Mouse (Mus musculus) gastrocnemius, postnatal 25 days (tissue): Measurements from ENCODE around the gene Leprot. TPM values are rescaled to one million over a fixed set of nuclear protein-coding genes. Genes with fewer than 3 reads are reported as not detected.

Experiments used
- DNase-seq: peaks from one replicate; pipeline ENCODE4 v3.0.0; 2022
- total RNA-seq, 2 experiments: library from RNA; stranded (reverse); gene quantifications; 1 replicate in 1 of 2; 2 replicates in 1 of 2; pipeline ENCODE4 v1.2.3; 2021

Gene Leprot
- total RNA-seq, 2 experiments from 2014 or later: 10.3 to 12.2 TPM

DNA sequence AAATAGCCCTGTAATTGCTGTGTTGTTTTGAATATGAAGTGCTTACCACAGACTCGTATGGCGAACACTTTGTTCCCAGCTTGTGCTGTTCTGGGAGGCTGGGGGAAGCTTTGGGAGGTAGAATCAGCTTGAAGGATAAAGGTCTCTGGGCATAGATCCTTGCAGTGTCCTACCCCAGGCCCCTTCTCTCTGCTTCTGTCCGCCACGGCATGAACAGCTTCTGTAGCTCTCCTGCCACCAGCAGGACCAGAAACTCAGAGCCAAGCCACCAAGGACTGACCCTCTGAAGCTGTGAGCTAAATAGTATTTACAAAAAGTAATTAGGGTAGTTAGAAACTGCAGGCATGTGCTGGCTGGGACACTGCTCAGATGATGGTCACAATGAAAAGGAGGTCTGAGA, 17.2 kb downstream of the Leprot start:
- no peak for DNase-seq

DNA sequence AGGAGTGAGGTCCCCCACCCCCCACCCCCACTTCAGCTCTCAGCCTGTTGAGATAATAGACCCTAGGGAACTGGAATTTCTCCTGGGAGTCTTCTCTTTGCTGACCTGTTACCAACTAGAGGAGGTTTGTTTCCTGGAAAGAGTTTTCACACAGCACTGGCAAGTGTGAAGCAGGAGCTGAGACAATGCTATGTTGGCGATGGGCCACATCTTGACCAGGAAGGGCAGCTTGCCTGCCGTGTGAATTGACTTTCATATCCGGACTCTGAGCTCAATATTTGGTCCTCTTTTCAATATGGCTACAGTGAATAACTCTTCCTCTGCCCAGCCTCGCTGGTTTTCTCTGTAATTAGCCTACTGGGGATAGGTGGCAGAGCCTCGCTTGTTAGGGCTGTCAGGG, 21.6 kb downstream of the Leprot start:
- DNase-seq: no peak

DNA sequence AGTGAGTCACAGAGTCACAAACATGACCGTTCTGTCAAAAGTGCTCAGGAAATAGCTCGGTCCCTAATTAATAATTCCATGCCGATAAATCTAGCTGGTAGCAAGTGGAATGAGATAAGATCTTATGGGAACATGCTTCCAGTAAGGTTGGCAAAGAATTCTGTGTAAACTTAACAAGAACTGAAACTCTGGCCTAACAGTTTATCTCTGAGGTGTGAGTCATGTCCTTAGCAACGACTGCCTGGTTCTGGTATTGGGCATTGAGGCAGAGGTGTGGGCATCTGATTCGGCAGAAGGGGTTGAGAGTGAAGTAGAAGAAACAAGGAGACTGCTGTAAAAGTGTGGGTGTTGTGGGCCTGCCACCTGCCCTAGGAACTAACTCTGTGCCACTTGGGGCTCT, 22.3 kb downstream of the Leprot start:
- no peak for DNase-seq

DNA sequence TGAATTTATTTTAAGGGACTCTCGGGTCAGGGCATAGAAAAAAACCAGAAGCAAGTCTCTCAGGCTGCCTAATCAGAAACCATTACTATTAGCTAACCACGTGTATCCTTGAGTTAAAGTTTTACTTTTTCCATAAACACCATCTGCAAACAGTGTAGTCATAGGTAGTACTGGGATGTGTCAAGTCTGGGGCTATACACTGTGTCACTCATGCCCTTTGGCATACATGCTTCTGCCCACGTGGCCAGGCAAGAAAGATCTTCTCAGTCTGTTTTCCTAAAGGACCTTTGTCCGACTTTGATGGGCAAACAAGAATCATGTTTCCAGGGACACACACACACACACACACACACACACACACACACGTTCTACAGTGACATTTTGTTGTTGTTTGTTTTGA, 27.3 kb downstream of the Leprot start:
- no peak for DNase-seq

DNA sequence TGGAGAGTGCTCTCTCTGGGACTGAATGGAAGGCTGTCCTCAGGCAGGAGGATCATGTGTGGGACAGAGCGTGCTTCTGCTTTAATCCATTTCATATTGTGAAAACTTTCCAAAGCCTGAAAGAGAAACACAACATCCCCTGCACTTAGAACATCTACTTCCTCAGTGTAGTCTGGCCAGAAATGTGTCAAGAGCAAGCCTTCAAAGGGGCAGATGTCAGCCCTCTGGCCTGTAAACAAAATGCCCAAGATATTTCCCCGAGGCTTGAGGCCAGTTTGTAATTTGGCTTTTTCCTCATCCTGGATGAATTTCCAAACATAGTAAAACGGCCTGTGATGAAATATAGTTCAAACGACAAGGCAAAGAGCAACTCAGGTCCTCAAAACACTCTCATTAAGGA, 28.2 kb downstream of the Leprot start:
- no peak for DNase-seq

DNA sequence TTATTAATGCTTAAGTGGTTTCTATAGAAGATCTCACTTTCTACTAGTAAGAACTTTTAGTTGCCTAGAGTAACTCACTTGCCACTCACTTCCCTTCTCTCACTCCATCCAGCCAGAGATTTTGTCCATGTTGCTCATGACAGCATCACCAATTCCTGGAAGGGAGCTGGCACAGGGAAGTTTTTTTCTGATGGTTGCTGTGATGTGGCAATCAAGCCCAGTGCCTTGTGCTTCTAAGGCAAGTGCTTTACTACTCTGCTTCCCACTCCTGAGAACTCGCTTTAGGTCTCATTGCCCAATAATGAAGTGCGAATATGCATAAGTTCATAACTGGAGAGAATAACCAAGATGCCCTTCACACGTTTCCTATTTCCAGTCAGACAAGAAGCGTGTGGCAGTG, 35.1 kb downstream of the Leprot start:
- no peak for DNase-seq

DNA sequence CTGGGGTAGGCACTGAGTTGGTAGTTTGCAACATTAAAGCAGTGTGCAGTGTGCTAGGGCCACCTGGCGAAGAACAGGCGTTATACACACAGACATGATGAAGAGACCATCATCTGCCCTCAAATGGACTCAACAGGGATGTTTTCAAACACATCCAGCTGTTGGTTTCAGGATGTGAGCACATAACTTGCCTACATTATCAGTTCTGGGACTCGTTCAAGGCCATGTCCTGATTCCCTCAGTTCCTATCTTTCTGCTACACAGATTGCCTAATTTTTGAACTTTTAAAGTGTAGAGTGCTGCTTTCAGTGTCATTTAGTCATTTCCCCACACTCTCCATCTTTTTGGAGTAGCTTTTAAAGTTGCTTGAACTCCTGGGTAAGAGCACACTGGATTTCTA, 35.6 kb downstream of the Leprot start:
- DNase-seq: no peak

DNA sequence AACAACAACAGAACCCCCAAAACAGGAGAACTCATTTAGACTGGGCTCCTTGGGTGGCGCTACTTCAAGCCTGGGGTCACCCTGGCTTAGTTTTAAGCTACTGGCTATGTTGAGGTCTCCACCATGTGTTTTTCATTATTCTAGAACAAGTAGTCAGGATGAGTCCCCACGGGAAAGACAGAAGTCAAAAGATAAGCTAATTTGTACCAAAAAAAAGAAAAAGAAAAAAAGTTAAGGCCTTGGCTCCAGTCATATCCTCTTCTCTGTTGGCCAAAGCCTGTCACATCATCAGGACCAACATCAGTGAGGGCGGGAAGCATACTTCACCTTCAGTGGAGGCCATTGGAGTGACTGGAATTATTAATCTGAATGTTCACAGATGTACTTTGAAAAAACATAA, 37.3 kb downstream of the Leprot start:
- no peak for DNase-seq

DNA sequence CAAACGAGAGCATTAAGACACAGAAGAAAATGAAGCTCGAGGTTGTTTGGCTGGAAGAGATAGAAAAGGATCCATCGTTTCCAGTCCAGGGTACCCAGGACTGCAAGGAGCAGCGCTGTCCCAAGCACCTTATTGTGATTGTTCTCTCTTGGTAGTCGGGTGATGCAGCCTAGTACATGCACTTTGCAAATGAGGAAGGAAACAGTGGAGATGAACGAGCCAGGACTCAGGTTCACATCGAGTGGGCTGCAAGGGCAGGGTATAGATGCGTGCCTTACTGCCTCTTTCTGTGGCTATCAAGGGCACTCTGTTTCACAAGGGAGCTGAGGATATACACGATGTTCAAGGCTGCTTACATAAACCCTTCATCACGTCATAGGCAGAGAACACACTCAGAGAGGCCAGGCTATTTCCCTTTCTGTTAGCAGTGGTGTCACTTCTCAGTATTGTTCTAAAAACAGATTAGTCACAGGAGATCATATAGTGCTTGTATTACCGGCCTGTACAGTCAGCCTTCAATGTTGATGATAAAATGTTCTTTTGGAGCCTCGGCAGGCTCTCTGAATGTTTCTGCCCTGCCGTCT, 38.8 kb downstream of the Leprot start:
- DNase-seq: no peak

DNA sequence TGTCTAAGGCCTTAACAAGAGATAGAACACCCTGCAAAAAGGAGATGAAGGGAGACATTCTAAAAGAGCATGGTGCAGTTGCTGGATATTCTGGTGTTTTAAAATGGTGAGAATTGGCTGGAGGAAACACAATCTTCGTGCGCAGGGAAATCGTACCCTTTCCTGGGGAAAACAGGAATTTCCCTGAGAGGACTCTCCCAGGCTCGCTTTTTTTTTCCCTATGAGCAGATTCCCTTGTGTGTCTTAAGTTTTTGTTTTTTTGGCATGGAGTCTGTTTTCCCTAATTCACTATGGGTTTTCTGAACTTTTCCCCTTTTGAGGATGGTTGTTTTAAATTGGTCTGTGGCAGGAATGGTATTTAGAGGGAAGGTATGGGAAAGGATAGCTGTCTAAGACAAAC, 41.7 kb downstream of the Leprot start:
- DNase-seq: no peak

DNA sequence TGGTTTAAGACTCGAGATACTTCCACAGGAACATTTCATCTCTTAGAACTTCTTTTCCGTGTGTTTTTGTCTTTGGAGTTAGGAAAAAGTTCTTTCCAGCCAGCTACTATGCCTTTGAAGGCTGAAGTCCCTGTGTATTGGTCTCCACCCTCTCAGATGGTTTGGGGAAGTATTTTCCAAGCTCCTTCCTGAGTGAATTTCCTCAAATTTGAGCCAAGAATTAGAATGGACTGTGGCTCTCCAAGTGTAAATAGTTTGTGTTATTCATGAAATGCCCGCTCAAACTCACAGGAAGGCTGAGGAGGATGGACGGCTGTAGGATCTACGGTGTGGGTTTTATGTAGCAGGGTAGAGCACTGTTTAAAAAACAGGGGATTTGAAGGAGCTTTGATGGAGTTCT, 42.1 kb downstream of the Leprot start:
- no peak for DNase-seq

DNA sequence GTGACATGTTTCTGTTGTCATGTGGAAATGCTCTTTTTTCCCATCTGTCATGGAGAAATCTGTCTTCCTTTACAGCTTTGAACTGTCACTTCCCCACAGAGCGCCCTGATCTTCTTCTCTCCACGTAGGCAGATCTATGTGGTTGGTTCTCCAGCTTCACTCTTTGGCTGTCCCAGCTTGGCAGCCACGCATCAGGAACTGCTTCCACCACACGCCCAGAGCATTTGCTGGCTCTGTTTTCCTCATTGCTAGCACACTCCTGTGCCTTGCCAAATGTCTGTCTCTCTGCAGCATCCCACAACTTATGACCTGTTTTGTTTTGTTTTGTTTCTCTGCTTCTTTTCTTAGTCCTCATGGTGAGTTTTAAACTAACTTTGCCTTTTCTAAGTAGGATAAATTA, 45.4 kb downstream of the Leprot start:
- peak; percentile 53 for DNase-seq

DNA sequence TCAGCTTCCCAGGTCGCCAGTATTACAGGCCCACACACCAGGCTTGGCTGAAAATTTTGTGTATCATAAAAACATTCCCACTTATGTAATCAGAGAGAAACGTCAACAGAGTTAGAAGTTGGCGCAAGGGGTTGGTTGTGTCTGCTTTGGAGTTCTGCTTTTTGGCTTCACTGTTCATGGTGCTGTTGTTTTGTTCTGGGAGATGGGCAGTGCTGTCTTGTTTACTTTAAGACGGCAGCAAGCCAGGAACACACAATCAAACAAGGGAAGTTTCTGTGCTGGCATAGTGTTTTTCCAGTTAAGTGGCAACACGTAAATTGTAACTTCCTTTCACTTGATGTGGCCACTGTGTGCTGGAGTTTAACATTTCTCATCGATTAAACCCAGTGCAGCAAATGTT, 47.0 kb downstream of the Leprot start:
- no peak for DNase-seq

DNA sequence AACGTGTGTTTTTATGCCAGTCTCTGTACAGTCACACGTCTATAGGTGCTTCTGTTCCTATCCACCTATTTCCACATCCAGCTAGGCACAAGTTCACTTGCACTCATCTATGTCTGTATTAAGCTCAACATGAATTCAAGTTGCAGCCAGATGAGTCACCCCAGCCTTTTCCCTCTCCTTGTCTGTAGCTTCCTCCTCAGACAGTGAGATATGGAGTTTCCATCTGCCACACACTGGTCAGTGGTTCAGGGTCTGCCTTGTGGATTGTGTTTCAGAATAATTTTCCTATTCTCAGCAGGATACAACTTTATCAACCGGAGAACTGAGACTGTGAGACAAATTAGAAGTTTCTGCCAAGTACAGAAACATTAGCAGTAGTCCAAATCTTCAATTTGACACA, 49.7 kb downstream of the Leprot start:
- DNase-seq: no peak

DNA sequence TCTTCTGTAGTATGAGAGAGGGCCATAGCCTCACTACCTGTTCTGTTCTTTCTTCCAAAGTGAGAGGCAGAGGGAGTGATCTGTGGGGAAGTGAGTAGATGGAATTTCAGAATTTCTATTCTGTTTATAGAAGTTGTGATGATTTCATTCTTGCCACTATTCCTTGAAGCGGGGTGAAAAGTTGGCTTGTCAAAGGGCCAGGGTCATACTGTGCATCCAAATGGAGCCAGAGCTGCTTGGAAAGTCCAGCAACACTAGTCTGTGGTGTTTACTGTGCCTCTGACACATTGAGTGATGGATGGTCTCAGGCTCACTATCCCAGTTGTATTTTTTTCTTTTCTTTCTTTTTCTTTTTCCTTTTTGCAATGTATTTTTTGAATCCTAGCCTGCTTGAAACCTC, 51.9 kb downstream of the Leprot start:
- DNase-seq: no peak

DNA sequence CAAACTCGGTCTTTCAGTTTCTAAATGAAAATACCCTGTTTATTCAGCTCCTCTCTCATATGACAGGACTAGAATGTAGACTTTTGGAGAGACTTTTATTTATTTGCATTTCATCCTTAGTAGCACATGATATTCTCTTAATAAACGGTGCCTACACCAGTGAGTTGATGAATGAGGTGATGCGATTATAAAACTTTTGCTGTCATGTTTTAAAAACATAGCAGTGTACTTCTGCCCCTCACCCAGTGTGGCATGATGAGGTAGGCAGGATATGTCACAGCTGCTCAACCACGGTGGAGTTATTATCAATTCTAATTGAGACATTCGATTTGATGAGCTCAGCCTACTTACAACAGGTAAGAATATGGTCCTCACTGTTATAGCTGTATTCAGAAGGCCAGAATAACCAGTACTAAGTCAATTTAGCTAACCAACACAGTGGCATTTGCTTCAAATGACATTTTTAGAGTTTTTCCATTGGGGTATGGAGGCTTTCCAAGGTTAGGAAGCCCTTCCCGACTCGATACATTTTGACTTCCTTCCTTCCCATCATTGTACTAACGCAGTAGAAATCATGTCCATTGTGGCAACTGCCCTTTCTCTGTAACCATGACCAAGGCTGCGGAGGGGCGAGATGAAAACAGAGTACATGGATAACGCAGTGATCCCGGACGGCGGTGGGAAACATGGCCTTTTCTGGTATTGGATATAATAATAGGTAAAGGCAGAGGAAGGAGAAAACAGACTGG, 53.5 kb downstream of the Leprot start:
- DNase-seq: no peak

DNA sequence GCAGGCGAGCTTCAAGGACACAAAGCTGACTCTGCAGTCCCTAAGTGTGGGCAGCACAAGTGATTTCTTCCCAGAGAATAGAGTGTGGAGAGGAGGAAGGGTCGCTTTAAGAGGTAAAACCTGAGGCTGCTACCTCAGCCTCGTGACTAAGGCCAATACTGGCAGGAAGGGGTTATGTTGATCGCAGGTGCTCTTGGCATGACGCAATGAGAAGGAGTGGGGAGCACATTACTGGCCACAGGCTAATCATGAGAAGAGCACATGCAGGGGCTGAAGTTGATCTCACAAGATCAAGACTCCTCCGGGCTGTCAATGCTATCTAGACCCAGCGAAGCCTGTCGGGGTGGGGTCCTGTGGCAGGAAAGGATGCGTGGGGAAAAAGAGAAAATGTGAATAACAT, 57.8 kb downstream of the Leprot start:
- no peak for DNase-seq

DNA sequence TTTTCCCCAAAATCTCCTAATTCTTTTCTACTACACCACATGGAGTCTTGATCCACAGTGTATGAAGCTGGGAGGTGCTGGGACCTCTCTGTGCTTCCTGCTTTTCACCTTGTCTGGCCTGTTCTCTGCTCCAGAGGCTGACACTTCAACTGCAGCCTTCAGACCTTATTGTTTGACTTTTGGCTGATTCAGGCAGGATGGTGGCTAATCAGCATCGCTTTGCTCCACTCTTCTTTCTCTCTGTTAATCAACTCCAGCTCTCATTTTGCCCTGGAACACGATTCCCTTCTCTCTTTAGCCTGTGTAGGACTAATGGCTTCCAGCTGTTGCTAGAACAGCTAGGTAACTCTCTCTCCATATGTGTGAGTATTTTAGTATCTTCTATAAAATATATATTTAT, 59.7 kb downstream of the Leprot start:
- no peak for DNase-seq

DNA sequence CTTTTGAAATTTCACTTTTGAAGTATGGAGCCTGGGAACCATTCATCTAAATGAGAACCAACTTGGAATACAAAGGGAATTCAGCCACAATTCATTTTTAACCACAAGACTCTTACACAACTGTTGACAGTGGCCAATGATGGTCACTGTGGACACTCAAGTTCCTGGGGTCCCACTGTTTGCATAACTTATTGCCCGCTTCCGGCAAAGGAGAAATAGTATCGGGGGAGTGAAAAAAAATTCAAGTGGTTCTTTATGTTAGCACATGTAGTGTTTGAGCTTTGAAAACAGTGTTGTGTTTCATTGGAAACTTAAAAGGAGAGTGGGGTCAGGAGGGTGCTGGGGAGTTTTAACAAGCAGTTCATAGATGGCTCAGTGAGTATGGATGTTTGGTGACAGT, 60.4 kb downstream of the Leprot start:
- no peak for DNase-seq

Other genes with a start within 250 kb of the Leprot start
- 1 to 10 TPM; 1.6 to 2.7 TPM for gene Ak4, start 228.4 kb upstream of the Leprot start, total RNA-seq
- gene Dnajc6, start 151.1 kb upstream of the Leprot start, total RNA-seq: under 1 TPM; 0.20 to 0.29 TPM
- 1 to 10 TPM; 1.5 to 1.9 TPM for gene Lepr, start 69.7 kb downstream of the Leprot start, total RNA-seq
- gene B020004J07Rik, start 196.3 kb downstream of the Leprot start, total RNA-seq: not detected
- gene C130073F10Rik, start 246.1 kb downstream of the Leprot start, total RNA-seq: not detected